Mouse (Mus musculus): ENCODE data around the gene Rtkn2. TPM values are rescaled to one million over a fixed set of nuclear protein-coding genes. Genes with fewer than 3 reads are reported as not detected.

The Rtkn2 gene
- polyA plus RNA-seq, 1 experiment from 2014 or later = 11.7 TPM

DNA sequence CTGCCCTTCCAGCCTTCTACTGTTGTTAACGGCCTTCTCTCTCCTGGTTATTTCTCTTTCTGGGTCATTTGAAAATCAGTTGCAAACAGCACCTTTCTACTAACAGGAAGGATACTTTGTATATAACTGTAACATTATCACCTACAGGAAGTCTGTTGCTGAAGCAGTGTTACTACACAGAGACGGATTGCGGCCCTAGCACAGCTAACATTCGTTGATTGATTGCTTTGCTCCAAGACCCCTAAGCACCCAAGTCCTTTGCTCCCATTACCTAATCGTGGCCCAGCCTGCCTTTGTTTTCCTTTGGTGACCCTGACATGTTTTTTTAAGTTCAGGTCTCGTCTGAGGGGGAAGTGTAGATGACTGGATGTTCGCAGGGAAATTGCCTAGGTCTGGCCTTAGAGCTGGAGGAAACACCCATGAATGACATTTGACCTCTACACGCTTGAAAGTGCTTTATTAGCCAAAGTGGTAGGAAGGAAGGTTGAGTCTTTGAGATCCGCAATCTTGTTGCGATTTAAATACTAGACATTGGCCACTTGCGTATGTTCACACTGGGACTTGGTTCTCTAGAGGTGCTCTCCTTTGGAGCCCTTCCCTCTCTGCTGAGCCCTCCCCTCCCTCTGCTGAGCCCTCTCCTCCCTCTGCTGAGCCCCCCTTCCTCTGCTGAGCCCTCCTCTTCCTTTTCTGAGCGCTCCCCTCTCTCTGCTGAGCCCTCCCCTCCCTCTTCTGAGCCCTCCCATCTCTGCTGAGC, 49.1 kb downstream of the Rtkn2 start:
- Histone ChIP-seq H3K9me3 (no peaks in the 10 kb centered on the region), H3K4me2 (replicated peaks) (no peak overlapping the region), H3K27me3 (no peaks in the 10 kb centered on the region), H3K4me3 (no peak overlapping the region), H3K9ac (no peak overlapping the region), H3K36me3 (peaks cover 3% of the 10 kb centered on the region; the same call in 1 of the 2 replicates), H3K27ac (no peak overlapping the region), H3K4me1 (no peaks in the 10 kb centered on the region)
- no peak for ATAC-seq (ENCODE audit: insufficient number of reproducible peaks, insufficient read depth, low FRiP score, low TSS enrichment)
- 40% methylated on average over 12 of the region's 12 CpGs for WGBS

DNA sequence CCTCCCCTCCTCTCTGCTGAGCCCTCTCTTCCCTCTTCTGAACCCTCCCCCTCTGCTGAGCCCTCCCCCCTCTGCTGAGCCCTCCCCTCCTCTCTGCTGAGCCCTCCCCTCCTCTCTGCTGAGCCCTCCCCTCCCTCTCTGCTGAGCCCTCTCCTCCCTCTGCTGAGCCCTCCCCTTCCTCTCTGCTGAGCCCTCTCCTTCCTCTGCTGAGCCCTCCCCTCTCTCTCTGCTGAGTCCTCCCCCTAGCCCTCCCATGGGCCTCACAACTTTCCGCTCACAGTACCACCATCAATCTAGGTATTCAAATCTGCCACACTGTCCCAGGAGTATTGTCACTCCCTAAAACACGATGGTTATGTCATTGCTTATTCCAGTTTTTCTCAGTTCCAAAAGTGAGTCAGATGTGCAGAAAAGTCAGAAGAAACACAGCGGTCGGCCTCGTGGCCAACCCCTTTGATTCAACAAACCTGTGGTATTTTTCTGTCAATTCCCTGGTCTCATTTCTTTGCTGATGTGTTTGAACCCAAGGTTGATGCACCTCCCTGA, 49.8 kb downstream of the Rtkn2 start:
- H3K4me2 ChIP-seq (replicated peaks) = no peak overlapping the region
- H3K36me3 ChIP-seq = peaks cover 3% of the 10 kb centered on the region; the same call in 1 of the 2 replicates
- WGBS = 79% methylated on average over 5 of the region's 5 CpGs
- no peak overlapping the region for H3K27ac ChIP-seq
- ATAC-seq (ENCODE audit: insufficient number of reproducible peaks, insufficient read depth, low FRiP score, low TSS enrichment) = no peak
- H3K9ac ChIP-seq = no peak overlapping the region
- H3K9me3 ChIP-seq = no peaks in the 10 kb centered on the region
- H3K4me1 ChIP-seq = no peaks in the 10 kb centered on the region
- H3K27me3 ChIP-seq = no peaks in the 10 kb centered on the region
- no peak overlapping the region for H3K4me3 ChIP-seq

DNA sequence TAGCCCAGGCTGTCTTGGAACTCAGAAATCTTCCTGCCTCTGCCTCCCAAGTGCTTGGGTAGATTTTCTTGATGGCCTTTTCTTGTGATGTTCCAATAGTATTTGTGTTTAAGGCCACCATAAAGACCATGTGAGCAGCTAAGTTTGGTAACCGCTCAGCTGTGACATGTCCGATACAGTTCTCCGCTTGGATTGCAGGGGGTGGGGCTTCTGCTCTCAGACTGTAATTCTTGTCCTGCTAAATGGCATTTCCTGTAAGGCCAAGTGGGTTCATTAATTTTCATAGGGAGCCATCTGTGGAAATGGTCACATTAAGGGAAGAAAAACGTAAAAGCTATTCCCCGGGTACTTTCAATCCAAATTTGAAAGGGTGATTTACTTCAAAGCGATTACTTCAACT, 50.7 kb downstream of the Rtkn2 start:
- WGBS = 83% methylated on average over 6 of the region's 6 CpGs
- H3K36me3 ChIP-seq = peaks cover 3% of the 10 kb centered on the region; the same call in 1 of the 2 replicates
- no peak overlapping the region for H3K4me3 ChIP-seq

DNA sequence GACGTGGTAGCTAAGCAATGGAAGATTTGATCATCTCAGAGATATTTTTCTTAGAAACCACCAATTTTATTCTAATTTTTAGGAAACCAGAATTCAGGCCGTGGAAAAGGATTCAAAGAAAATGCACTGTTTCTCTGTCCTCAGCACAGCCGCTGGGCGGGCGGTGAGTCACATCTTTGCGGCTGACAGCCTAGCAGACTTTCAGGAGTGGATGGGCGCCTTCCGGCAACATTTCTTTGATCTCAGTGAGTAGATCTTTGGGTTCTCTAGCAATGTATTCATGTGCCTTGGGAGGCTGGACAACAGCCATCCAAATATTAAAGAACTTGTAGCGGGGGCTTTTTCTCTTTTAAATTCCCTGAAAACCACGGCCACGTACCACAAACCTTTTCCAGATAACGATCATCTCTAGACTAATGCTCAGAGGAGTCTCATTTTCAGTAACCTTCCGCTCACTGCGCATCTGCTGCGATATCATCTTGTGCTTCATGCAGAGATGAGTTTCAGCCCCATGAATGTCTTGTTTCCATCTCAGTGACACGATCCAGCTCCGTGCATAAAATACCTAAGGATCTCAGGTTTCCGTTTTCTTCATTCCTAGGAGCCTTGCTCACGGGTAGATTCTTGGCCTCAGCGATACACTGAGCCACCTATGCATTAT, 56.5 kb downstream of the Rtkn2 start:
- 93% methylated on average over 20 of the region's 20 CpGs for WGBS
- Histone ChIP-seq H3K27ac (no peak overlapping the region), H3K9ac (no peak overlapping the region), H3K4me3 (no peak overlapping the region), H3K27me3 (no peaks in the 10 kb centered on the region), H3K4me1 (no peaks in the 10 kb centered on the region), H3K4me2 (replicated peaks) (no peak overlapping the region), H3K9me3 (no peaks in the 10 kb centered on the region), H3K36me3 (peaks cover 13% of the 10 kb centered on the region; the same call in 1 of the 2 replicates)
- ATAC-seq (ENCODE audit: insufficient number of reproducible peaks, insufficient read depth, low FRiP score, low TSS enrichment) = no peak

More for the DNA sequence above, 50.7 kb downstream of the Rtkn2 start:
- H3K27ac ChIP-seq = no peak overlapping the region
- H3K9me3 ChIP-seq = no peaks in the 10 kb centered on the region
- ATAC-seq (ENCODE audit: insufficient number of reproducible peaks, insufficient read depth, low FRiP score, low TSS enrichment) = no peak
- H3K4me1 ChIP-seq = no peaks in the 10 kb centered on the region
- no peak overlapping the region for H3K4me2 ChIP-seq (replicated peaks)
- H3K9ac ChIP-seq = no peak overlapping the region
- no peaks in the 10 kb centered on the region for H3K27me3 ChIP-seq

DNA sequence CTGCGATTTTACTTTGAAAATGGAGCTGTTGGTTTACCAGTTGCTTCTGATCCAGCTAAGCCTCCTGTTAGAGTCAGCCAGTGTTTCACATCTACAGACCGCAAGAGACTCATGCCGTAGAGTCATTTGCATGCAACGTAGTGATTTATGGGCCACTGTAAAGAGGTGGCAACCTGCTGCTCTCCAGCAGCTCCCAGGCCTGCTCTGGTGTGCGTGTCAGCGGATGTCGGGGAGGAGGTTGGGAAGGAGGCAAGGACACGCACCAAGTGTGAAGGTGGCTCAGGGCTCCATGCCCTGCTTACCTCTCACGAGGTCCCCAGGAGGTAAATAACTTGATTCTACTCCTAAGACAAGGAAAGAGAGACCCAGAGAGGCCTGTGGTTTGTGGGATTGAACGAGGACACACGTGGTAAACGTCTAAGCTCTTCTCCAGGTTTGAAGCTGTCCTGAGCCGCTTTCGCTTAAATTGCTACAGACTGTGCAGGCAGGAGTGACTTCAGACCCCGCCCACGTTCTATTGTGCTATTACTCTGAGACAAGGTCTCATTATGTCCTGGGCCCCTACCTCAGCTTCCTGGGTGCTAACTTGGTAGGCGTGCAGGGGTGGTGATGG, 57.1 kb downstream of the Rtkn2 start:
- peaks cover 13% of the 10 kb centered on the region; the same call in 1 of the 2 replicates for H3K36me3 ChIP-seq
- H3K4me3 ChIP-seq = no peak overlapping the region
- no peak overlapping the region for H3K27ac ChIP-seq
- H3K4me1 ChIP-seq = no peaks in the 10 kb centered on the region
- H3K27me3 ChIP-seq = no peaks in the 10 kb centered on the region
- no peak overlapping the region for H3K4me2 ChIP-seq (replicated peaks)
- WGBS = 94% methylated on average over 17 of the region's 17 CpGs
- ATAC-seq (ENCODE audit: insufficient number of reproducible peaks, insufficient read depth, low FRiP score, low TSS enrichment) = no peak
- no peak overlapping the region for H3K9ac ChIP-seq
- H3K9me3 ChIP-seq = no peaks in the 10 kb centered on the region

DNA sequence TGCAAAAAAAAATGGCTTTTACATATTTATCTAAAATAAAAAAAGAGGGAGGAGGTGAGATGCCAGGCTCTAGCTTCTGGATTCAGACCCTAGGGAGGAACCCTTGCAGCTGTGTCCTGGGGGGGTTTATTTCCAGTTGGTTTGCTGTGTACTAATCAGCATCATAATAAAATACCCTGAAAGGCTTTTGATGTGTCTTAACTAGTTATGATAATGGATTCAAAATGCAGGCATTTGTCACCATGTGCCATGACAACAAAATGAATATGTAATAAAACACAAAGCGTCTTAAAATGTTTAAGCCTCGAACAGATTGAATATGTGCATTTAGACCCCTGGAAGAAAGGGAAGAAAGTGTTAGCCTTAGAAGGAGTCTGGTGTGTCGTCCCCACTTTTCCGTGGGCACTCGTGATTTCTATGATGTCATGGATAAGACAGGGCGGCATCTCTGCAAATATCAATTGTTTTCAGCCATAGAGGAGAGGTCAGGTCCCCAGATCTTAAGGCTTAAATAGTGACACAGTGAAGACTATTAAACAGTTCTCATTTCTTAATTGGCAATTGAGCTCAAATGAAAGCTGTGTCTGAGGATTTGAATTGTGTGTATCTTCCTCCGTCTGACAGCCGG, 59.7 kb downstream of the Rtkn2 start:
- ATAC-seq (ENCODE audit: insufficient number of reproducible peaks, insufficient read depth, low FRiP score, low TSS enrichment) = no peak
- H3K36me3 ChIP-seq = 0 out of 2 replicates have a peak, but pooled peaks cover 10% of the 10 kb centered on the region
- WGBS = 77% methylated on average over 8 of the region's 8 CpGs

DNA sequence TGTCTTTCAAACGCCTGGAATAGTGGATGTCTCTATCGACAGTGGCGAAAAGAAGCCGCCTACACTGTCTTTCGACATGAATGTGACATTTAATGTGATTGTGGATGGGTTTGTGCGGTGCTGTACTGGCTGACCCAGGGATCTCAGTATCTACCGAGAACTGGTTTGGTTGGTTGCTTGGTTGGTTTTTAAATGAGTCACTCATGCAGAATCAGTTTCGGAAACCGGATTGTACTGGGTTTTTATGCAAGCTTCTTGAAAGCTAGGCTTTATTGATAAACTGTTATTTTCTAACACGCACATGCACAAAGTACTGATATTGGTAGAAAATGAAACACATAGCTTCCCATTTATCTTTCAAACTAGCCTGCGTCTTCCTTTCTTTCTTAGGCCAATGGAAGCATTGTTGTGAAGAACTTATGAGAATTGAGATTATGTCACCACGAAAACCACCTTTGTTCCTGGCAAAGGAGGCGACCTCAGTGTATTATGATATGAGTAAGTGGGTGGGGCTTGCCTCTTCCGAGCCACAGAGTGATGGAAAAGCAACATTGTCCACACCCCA, 60.4 kb downstream of the Rtkn2 start:
- no peak overlapping the region for H3K4me3 ChIP-seq
- H3K27ac ChIP-seq = no peak overlapping the region
- no peaks in the 10 kb centered on the region for H3K27me3 ChIP-seq
- ATAC-seq (ENCODE audit: insufficient number of reproducible peaks, insufficient read depth, low FRiP score, low TSS enrichment) = no peak
- H3K9ac ChIP-seq = no peak overlapping the region
- no peaks in the 10 kb centered on the region for H3K9me3 ChIP-seq
- WGBS = 81% methylated on average over 14 of the region's 14 CpGs
- H3K36me3 ChIP-seq = 0 out of 2 replicates have a peak, but pooled peaks cover 10% of the 10 kb centered on the region
- H3K4me1 ChIP-seq = no peaks in the 10 kb centered on the region
- H3K4me2 ChIP-seq (replicated peaks) = no peak overlapping the region

More for the DNA sequence above, 59.7 kb downstream of the Rtkn2 start:
- Histone ChIP-seq H3K4me2 (replicated peaks) (no peak overlapping the region), H3K27me3 (no peaks in the 10 kb centered on the region), H3K4me1 (no peaks in the 10 kb centered on the region), H3K27ac (no peak overlapping the region), H3K9me3 (no peaks in the 10 kb centered on the region), H3K4me3 (no peak overlapping the region), H3K9ac (no peak overlapping the region)

DNA sequence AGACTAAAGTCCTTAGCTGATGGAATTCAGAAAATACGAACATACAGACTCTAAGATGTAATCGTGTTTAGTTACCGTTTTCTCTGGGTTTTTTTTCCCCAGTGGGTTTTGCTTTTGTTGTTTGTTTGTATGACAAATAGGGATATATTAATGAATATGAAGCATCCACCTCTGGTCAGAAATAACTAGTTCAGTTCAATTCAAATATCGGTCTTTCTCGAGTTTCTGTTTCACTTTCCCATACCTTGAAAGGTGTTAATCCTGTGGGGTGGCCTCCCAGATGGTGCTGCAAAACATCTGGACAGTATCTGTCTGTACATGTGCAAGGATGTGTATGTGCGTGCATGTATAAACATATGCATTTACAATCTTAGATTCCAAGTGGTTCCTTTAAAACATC, 61.0 kb downstream of the Rtkn2 start:
- H3K4me1 ChIP-seq = no peaks in the 10 kb centered on the region
- no peak overlapping the region for H3K27ac ChIP-seq
- no peaks in the 10 kb centered on the region for H3K9me3 ChIP-seq
- no peak overlapping the region for H3K4me2 ChIP-seq (replicated peaks)
- 78% methylated on average over 6 of the region's 6 CpGs for WGBS
- H3K4me3 ChIP-seq = no peak overlapping the region
- no peak overlapping the region for H3K9ac ChIP-seq
- no peaks in the 10 kb centered on the region for H3K27me3 ChIP-seq
- 0 out of 2 replicates have a peak, but pooled peaks cover 10% of the 10 kb centered on the region for H3K36me3 ChIP-seq
- no peak for ATAC-seq (ENCODE audit: insufficient number of reproducible peaks, insufficient read depth, low FRiP score, low TSS enrichment)

DNA sequence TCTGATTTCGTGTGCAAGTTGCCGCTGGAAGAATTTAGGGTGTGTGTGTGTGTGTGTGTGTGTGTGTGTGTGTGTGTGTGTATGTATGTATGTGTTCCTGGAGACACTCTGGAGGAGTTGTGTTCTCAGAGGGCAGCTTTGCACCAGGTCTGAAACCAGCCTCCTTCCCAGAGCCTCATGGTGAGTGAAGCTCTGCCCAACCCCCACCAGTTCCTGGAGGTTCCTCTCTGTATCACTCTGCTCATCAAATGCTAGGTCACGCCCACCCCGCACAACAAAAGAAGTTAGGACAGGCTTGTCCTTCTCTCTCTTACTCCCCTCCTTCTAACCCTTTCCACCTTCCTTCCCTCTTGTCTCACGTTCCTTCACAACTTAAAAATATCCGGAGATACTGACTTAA, 64.6 kb downstream of the Rtkn2 start:
- Histone ChIP-seq H3K4me1 (no peaks in the 10 kb centered on the region), H3K27ac (no peak overlapping the region), H3K36me3 (no peaks in the 10 kb centered on the region), H3K27me3 (no peaks in the 10 kb centered on the region), H3K9me3 (no peaks in the 10 kb centered on the region), H3K4me3 (no peak overlapping the region), H3K9ac (no peak overlapping the region), H3K4me2 (replicated peaks) (no peak overlapping the region)
- no peak for ATAC-seq (ENCODE audit: insufficient number of reproducible peaks, insufficient read depth, low FRiP score, low TSS enrichment)
- WGBS = 41% methylated on average over 6 of the region's 6 CpGs

DNA sequence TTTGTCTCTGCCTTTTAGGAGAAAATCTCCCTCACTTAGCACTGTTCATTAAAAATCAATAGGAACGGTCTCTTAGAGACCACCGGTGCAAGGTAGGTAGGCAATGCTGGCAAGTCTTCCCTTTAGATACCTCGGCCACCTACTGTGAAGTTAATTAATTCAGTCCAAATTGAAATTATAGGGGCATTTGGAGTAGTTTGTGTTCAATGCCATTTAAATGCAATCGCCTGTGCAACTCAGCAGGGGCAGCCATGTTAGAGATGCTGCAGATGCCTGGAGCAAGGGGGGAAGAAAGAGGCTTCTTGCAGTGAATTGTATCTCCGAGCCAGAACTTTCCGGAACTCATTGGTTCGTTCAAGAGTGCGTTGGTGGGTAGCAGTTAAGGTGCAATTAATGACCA, 65.5 kb downstream of the Rtkn2 start:
- Histone ChIP-seq H3K4me2 (replicated peaks) (no peak overlapping the region), H3K9ac (no peak overlapping the region), H3K27me3 (no peaks in the 10 kb centered on the region), H3K4me3 (no peak overlapping the region), H3K9me3 (no peaks in the 10 kb centered on the region), H3K27ac (no peak overlapping the region), H3K36me3 (no peaks in the 10 kb centered on the region), H3K4me1 (no peaks in the 10 kb centered on the region)
- no peak for ATAC-seq (ENCODE audit: insufficient number of reproducible peaks, insufficient read depth, low FRiP score, low TSS enrichment)
- 93% methylated on average over 8 of the region's 8 CpGs for WGBS

DNA sequence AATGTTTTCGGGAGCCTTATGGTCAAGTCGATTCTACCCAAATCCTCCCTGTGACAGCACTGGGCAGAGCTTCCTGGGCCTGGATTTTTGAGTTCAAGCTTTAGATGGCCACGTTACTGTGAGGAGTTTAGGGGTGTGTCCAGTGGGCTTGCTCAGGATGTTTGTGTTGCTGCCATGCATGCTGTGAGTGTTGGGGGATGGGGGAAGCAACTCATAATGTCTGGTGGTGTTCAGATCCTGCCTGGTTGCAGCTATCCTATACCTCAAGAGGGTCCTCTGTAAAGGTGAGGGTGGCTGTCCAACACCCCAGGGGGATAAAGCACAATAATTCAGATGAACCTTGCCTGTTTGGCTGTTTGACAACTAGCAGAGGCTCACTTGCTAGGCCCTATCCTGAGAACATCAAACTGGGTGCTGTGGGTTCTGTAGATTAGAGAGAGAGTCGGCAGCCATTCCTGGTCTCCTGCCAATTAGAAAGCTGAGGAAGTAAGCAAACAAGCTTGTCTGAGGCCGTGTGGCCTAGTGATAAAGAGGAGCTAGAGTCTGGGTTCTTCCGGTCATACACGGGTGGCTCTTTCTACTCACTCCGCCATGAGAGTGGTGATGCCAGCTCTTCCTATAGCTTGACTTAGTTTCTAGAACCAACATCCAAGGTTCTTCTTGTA, 69.4 kb downstream of the Rtkn2 start:
- Histone ChIP-seq H3K9ac (no peak overlapping the region), H3K36me3 (no peaks in the 10 kb centered on the region), H3K4me1 (no peaks in the 10 kb centered on the region), H3K4me3 (no peak overlapping the region), H3K27ac (no peak overlapping the region), H3K4me2 (replicated peaks) (no peak overlapping the region), H3K27me3 (no peaks in the 10 kb centered on the region), H3K9me3 (no peaks in the 10 kb centered on the region)
- no peak for ATAC-seq (ENCODE audit: insufficient number of reproducible peaks, insufficient read depth, low FRiP score, low TSS enrichment)
- 84% methylated on average over 8 of the region's 8 CpGs for WGBS

Measured in embryonic facial prominence, embryonic 12.5 days (tissue).